20 mouse cellular contexts compared by ENCODE assay signal in genomic region chr10:126141586-126141985, GRCm38 (mm10).
DNase-seq lines count a peak whose midpoint lies in the region; ATAC-seq lines count a peak whose summit lies in the region.
"Had no signal": no experiment of that assay in that cellular context is flagged by ENCODE, and none has a peak within 500 bp of the region (broad histone marks: within the 10 kb centered on the region; RNA-seq: fewer than 3 reads in every experiment).

No protein-coding gene starts in this region.

- no peaks in the 10 kb centered on the region for H3K36me3 ChIP-seq in limb, embryonic 10.5 days
- H3K36me3 ChIP-seq in stomach, embryonic 16.5 days (ENCODE audit: control insufficient read depth, insufficient read depth, low read length) = no peaks in the 10 kb centered on the region
- H3K36me3 ChIP-seq: heart, embryonic 13.5 days; liver, embryonic 12.5 days; midbrain, embryonic 15.5 days; neural tube, embryonic 15.5 days had no signal

- no peaks in the 10 kb centered on the region for H3K9me3 ChIP-seq in limb, embryonic 10.5 days (replicated peaks)
- no peaks in the 10 kb centered on the region for H3K9me3 ChIP-seq in stomach, embryonic 16.5 days (replicated peaks; ENCODE audit: control insufficient read depth, low read length)
- H3K9me3 ChIP-seq: heart, embryonic 13.5 days; midbrain, embryonic 15.5 days; neural tube, embryonic 15.5 days had no signal

- 90% methylated on average over 7 of the region's 7 CpGs for WGBS in limb, embryonic 10.5 days
- 50% methylated on average over 7 of the region's 7 CpGs for WGBS in stomach, embryonic 16.5 days

- DNase-seq in gastrocnemius, postnatal 25 days = peak; percentile 45
- no peak for DNase-seq in gastrocnemius, adult 8-10 months (ENCODE audit: low spot score in 2 of 2)
- DNase-seq in brain, adult 2 months (ENCODE audit: low read depth, low spot score) = peak; percentile 9
- no peak for DNase-seq in limb, embryonic 10.5 days (ENCODE audit: low spot score)
- no peak for DNase-seq in left cerebral cortex, adult 8-10 months (ENCODE audit: low spot score in 2 of 2)
- DNase-seq in frontal cortex, postnatal 36 days (ENCODE audit: low spot score in 2 of 2) = no peak
- DNase-seq: adrenal gland, postnatal 36 days; B cell, adult 2 months; cerebellum, adult 18-20 months; cerebellum, postnatal 25 days; lung, adult 2 months; right cerebral cortex, postnatal 14 days; thymus, postnatal 4 days had no signal

- H3K4me2 ChIP-seq in stomach, embryonic 16.5 days (ENCODE audit: low read depth, low read length) = no peak overlapping the region
- H3K4me2 ChIP-seq: heart, embryonic 13.5 days; liver, embryonic 12.5 days; midbrain, embryonic 15.5 days; neural tube, embryonic 15.5 days had no signal

- H3K4me3 ChIP-seq in limb, embryonic 10.5 days = no peak overlapping the region
- H3K4me3 ChIP-seq in stomach, embryonic 16.5 days (replicated peaks; ENCODE audit: low read length) = no peak overlapping the region
- H3K4me3 ChIP-seq: heart, embryonic 13.5 days; liver, embryonic 12.5 days; midbrain, embryonic 15.5 days; neural tube, embryonic 15.5 days had no signal

- H3K27me3 ChIP-seq in limb, embryonic 10.5 days (ENCODE audit: low read depth, poor library complexity, severe bottlenecking) = no peaks in the 10 kb centered on the region
- H3K27me3 ChIP-seq in stomach, embryonic 16.5 days (ENCODE audit: control insufficient read depth, insufficient read depth, low read length) = no peaks in the 10 kb centered on the region
- H3K27me3 ChIP-seq: heart, embryonic 13.5 days; liver, embryonic 12.5 days; midbrain, embryonic 15.5 days; neural tube, embryonic 15.5 days had no signal

- H3K4me1 ChIP-seq in limb, embryonic 10.5 days = peaks cover 31% of the 10 kb centered on the region
- no peaks in the 10 kb centered on the region for H3K4me1 ChIP-seq in stomach, embryonic 16.5 days (ENCODE audit: control insufficient read depth, insufficient read depth, low read length)
- H3K4me1 ChIP-seq: heart, embryonic 13.5 days; liver, embryonic 12.5 days; midbrain, embryonic 15.5 days; neural tube, embryonic 15.5 days had no signal

- no peak overlapping the region for H3K9ac ChIP-seq in stomach, embryonic 16.5 days (ENCODE audit: low read length)
- H3K9ac ChIP-seq: heart, embryonic 13.5 days; liver, embryonic 12.5 days; midbrain, embryonic 15.5 days; neural tube, embryonic 15.5 days had no signal

- H3K27ac ChIP-seq in limb, embryonic 10.5 days = peak overlapping the region; percentile 34; the same call in 1 of the 2 replicates
- peak overlapping the region; percentile 75; the same call in 1 of the 2 replicates for H3K27ac ChIP-seq in stomach, embryonic 16.5 days (ENCODE audit: low read length)
- H3K27ac ChIP-seq: heart, embryonic 13.5 days; liver, embryonic 12.5 days; midbrain, embryonic 15.5 days; neural tube, embryonic 15.5 days had no signal

- no peak for ATAC-seq in stomach, embryonic 16.5 days (ENCODE audit: insufficient read depth, low FRiP score)
- ATAC-seq: hindbrain, embryonic 16.5 days; intestine, postnatal 0 days; liver, embryonic 12.5 days; midbrain, embryonic 15.5 days had no signal

Comparison
In these comparisons a context has a peak if more than half of its experiments do, and no peak if none do; other contexts are left out.
1. DNase-seq: peak in gastrocnemius, postnatal 25 days (single experiment) and brain, adult 2 months (single experiment); none in gastrocnemius, adult 8-10 months (0 of 2), limb, embryonic 10.5 days (single experiment), left cerebral cortex, adult 8-10 months (0 of 2) and frontal cortex, postnatal 36 days (0 of 2).